18 mouse cellular contexts compared by ENCODE assay signal in genomic region chr1:160290242-160290641, GRCm38 (mm10).
A peak's percentile ranks its signal among the peaks of the same experiment; 100 is the strongest.
DNase-seq lines count a peak whose midpoint lies in the region; ATAC-seq and TF ChIP-seq lines count a peak whose summit lies in the region.
"Had no signal": no experiment of that assay in that cellular context is flagged by ENCODE, and none has a peak within 500 bp of the region (broad histone marks: within the 10 kb centered on the region; RNA-seq: fewer than 3 reads in every experiment).

No protein-coding gene starts in this region.

- no peak for ATAC-seq in forebrain, embryonic 14.5 days
- ATAC-seq in forebrain, postnatal 0 days: no peak
- ATAC-seq in kidney, embryonic 14.5 days (ENCODE audit: low FRiP score, low TSS enrichment): no peak
- ATAC-seq: intestine, embryonic 16.5 days had no signal

- H3K27me3 ChIP-seq in forebrain, embryonic 14.5 days (replicated peaks; ENCODE audit: control insufficient read depth, insufficient read depth, low read length): no peaks in the 10 kb centered on the region
- no peaks in the 10 kb centered on the region for H3K27me3 ChIP-seq in forebrain, postnatal 0 days (ENCODE audit: insufficient read depth, low read length)
- no peaks in the 10 kb centered on the region for H3K27me3 ChIP-seq in kidney, adult 2 months (replicated peaks; ENCODE audit: control insufficient read depth, insufficient read depth, low read length)
- no peaks in the 10 kb centered on the region for H3K27me3 ChIP-seq in kidney, embryonic 14.5 days (ENCODE audit: control insufficient read depth, insufficient read depth, low read length)
- H3K27me3 ChIP-seq in thymus, adult 2 months (ENCODE audit: control insufficient read depth, insufficient read depth, low read length): no peaks in the 10 kb centered on the region
- H3K27me3 ChIP-seq: limb, embryonic 13.5 days; lung, embryonic 15.5 days; midbrain, embryonic 12.5 days; neural tube, embryonic 12.5 days had no signal

- no peaks in the 10 kb centered on the region for H3K36me3 ChIP-seq in forebrain, embryonic 14.5 days (ENCODE audit: control insufficient read depth, insufficient read depth, low read length)
- no peaks in the 10 kb centered on the region for H3K36me3 ChIP-seq in forebrain, postnatal 0 days (ENCODE audit: insufficient read depth)
- no peaks in the 10 kb centered on the region for H3K36me3 ChIP-seq in kidney, adult 2 months (ENCODE audit: control insufficient read depth, insufficient read depth, low read length)
- no peaks in the 10 kb centered on the region for H3K36me3 ChIP-seq in kidney, embryonic 14.5 days (ENCODE audit: control insufficient read depth, insufficient read depth, low read length)
- no peaks in the 10 kb centered on the region for H3K36me3 ChIP-seq in thymus, adult 2 months (ENCODE audit: control insufficient read depth, insufficient read depth, low read length)
- H3K36me3 ChIP-seq: limb, embryonic 13.5 days; lung, embryonic 15.5 days; midbrain, embryonic 12.5 days; neural tube, embryonic 12.5 days had no signal

- H3K27ac ChIP-seq in forebrain, embryonic 14.5 days (ENCODE audit: low read depth, low read length): 0 out of 2 replicates have a peak overlapping the region, but pooled peaks have one; percentile 23
- no peak overlapping the region for H3K27ac ChIP-seq in forebrain, postnatal 0 days (ENCODE audit: low read depth, low read length)
- peak overlapping the region; percentile 74 for H3K27ac ChIP-seq in kidney, adult 2 months (ENCODE audit: insufficient read depth, low read depth, low read length)
- no peak overlapping the region for H3K27ac ChIP-seq in kidney, embryonic 14.5 days (ENCODE audit: low read depth, low read length)
- no peak overlapping the region for H3K27ac ChIP-seq in thymus, adult 2 months (ENCODE audit: control insufficient read depth, insufficient read depth, low read length)
- H3K27ac ChIP-seq: limb, embryonic 13.5 days; lung, embryonic 15.5 days; midbrain, embryonic 12.5 days; neural tube, embryonic 12.5 days; stomach, postnatal 0 days had no signal

- H3K9ac ChIP-seq in forebrain, embryonic 14.5 days (ENCODE audit: low read length): no peak overlapping the region
- no peak overlapping the region for H3K9ac ChIP-seq in forebrain, postnatal 0 days
- H3K9ac ChIP-seq in kidney, embryonic 14.5 days (ENCODE audit: low read depth, low read length): no peak overlapping the region
- H3K9ac ChIP-seq: limb, embryonic 13.5 days; lung, embryonic 15.5 days; midbrain, embryonic 12.5 days; neural tube, embryonic 12.5 days had no signal

- DNase-seq in forebrain, embryonic 14.5 days (ENCODE audit: low spot score): no peak
- DNase-seq in forebrain, postnatal 0 days: no peak
- peak; percentile 65 for DNase-seq in kidney, adult 2 months
- peak; percentile 30 for DNase-seq in thymus, postnatal 14 days
- no peak for DNase-seq in thymus, adult 2 months
- DNase-seq in naive thymus-derived CD4-positive, alpha-beta T cell, adult 2 months (ENCODE audit: low read depth): peak; percentile 29
- DNase-seq in testis, postnatal 10 days (ENCODE audit: low spot score): no peak
- DNase-seq: cerebellum, adult 8-10 months; heart, postnatal 36 days; layer of hippocampus, postnatal 36 days had no signal

- no peak for TF ChIP-seq CTCF in forebrain, postnatal 0 days (IDR thresholded peaks at IDR 0.05; ENCODE audit: low read depth)
- TF ChIP-seq CTCF in kidney, adult 2 months (conservative IDR thresholded peaks at IDR 0.05; ENCODE audit: insufficient read depth, insufficient read length, low read depth, low read length): no peak
- no peak for TF ChIP-seq CTCF in thymus, adult 2 months (IDR thresholded peaks at IDR 0.05; ENCODE audit: borderline replicate concordance, control insufficient read depth, extremely low read depth, insufficient read depth, low read length, poor library complexity)

- TF ChIP-seq POLR2A in kidney, adult 2 months (IDR thresholded peaks at IDR 0.05; ENCODE audit: low read depth, low read length): no peak
- TF ChIP-seq POLR2A in thymus, adult 2 months (IDR thresholded peaks at IDR 0.05; ENCODE audit: control insufficient read depth, extremely low read depth, insufficient read depth, low read length, poor library complexity): no peak

- 44% methylated on average over 9 of the region's 9 CpGs for WGBS in forebrain, embryonic 14.5 days
- 29% methylated on average over 9 of the region's 9 CpGs for WGBS in forebrain, postnatal 0 days
- 40% methylated on average over 9 of the region's 9 CpGs for WGBS in kidney, adult 2 months
- 80% methylated on average over 9 of the region's 9 CpGs for WGBS in kidney, embryonic 14.5 days
- 22% methylated on average over 9 of the region's 9 CpGs for WGBS in thymus, adult 2 months

- H3K4me2 ChIP-seq in forebrain, embryonic 14.5 days (ENCODE audit: low read length): no peak overlapping the region
- no peak overlapping the region for H3K4me2 ChIP-seq in forebrain, postnatal 0 days (ENCODE audit: low read depth)
- H3K4me2 ChIP-seq in kidney, embryonic 14.5 days (replicated peaks; ENCODE audit: low read depth, low read length): no peak overlapping the region
- H3K4me2 ChIP-seq: limb, embryonic 13.5 days; lung, embryonic 15.5 days; midbrain, embryonic 12.5 days; neural tube, embryonic 12.5 days had no signal

- no peak overlapping the region for H3K4me3 ChIP-seq in forebrain, embryonic 14.5 days (ENCODE audit: low read depth, low read length)
- no peak overlapping the region for H3K4me3 ChIP-seq in forebrain, postnatal 0 days (ENCODE audit: low read depth, low read length)
- no peak overlapping the region for H3K4me3 ChIP-seq in kidney, adult 2 months (ENCODE audit: insufficient read depth, low read depth, low read length)
- H3K4me3 ChIP-seq in kidney, embryonic 14.5 days (ENCODE audit: low read length): no peak overlapping the region
- no peak overlapping the region for H3K4me3 ChIP-seq in thymus, adult 2 months (ENCODE audit: control insufficient read depth, insufficient read depth, low read length)
- H3K4me3 ChIP-seq: limb, embryonic 13.5 days; lung, embryonic 15.5 days; midbrain, embryonic 12.5 days; neural tube, embryonic 12.5 days had no signal

- H3K9me3 ChIP-seq in forebrain, embryonic 14.5 days (replicated peaks; ENCODE audit: control insufficient read depth, low read length): no peaks in the 10 kb centered on the region
- no peaks in the 10 kb centered on the region for H3K9me3 ChIP-seq in forebrain, postnatal 0 days (ENCODE audit: low read length)
- H3K9me3 ChIP-seq in kidney, embryonic 14.5 days (ENCODE audit: control insufficient read depth, low read length): no peaks in the 10 kb centered on the region
- H3K9me3 ChIP-seq: G1E; limb, embryonic 13.5 days; lung, embryonic 15.5 days; midbrain, embryonic 12.5 days; neural tube, embryonic 12.5 days had no signal

- peaks cover 12% of the 10 kb centered on the region for H3K4me1 ChIP-seq in forebrain, embryonic 14.5 days (ENCODE audit: control insufficient read depth, insufficient read depth, low read length)
- H3K4me1 ChIP-seq in forebrain, postnatal 0 days (ENCODE audit: insufficient read depth): peaks cover 17% of the 10 kb centered on the region; the same call in 1 of the 2 replicates
- peaks cover 4% of the 10 kb centered on the region for H3K4me1 ChIP-seq in kidney, adult 2 months (ENCODE audit: control insufficient read depth, insufficient read depth, low read length)
- no peaks in the 10 kb centered on the region for H3K4me1 ChIP-seq in kidney, embryonic 14.5 days (ENCODE audit: control insufficient read depth, insufficient read depth, low read length)
- peaks cover 4% of the 10 kb centered on the region for H3K4me1 ChIP-seq in thymus, adult 2 months (replicated peaks; ENCODE audit: control insufficient read depth, insufficient read depth, low read length)
- H3K4me1 ChIP-seq: neural tube, embryonic 12.5 days had no signal

Comparison
In these comparisons a context has a peak if more than half of its experiments do, and no peak if none do; other contexts are left out.
1. DNase-seq: peak in kidney, adult 2 months (single experiment), thymus, postnatal 14 days (single experiment) and naive thymus-derived CD4-positive, alpha-beta T cell, adult 2 months (single experiment); none in forebrain, embryonic 14.5 days (single experiment), forebrain, postnatal 0 days (single experiment), thymus, adult 2 months (single experiment) and testis, postnatal 10 days (single experiment).
2. H3K27ac ChIP-seq: peak in forebrain, embryonic 14.5 days (single experiment) and kidney, adult 2 months (single experiment); none in forebrain, postnatal 0 days (single experiment), kidney, embryonic 14.5 days (single experiment) and thymus, adult 2 months (single experiment).